Mouse (Mus musculus): Measurements from ENCODE around the gene Ugt1a8. TPM values are rescaled to one million over a fixed set of nuclear protein-coding genes. Genes with fewer than 3 reads are reported as not detected.

The Ugt1a8 gene
- polyA plus RNA-seq, 2 experiments from 2014 or later: not detected

- no peak for ATAC-seq
These were observed 104.5 kb downstream of the Ugt1a8 start for GRCm38 (mm10) chr1:88192136-88192535.

GRCm38 (mm10) chr1:88195687-88196086 lies 108.1 kb downstream of the Ugt1a8 start:
- ATAC-seq: no peak

- ATAC-seq: no peak
These were observed 109.8 kb downstream of the Ugt1a8 start for GRCm38 (mm10) chr1:88197443-88197842.

- ATAC-seq: no peak
These were observed 112.4 kb downstream of the Ugt1a8 start for GRCm38 (mm10) chr1:88199996-88200395.

GRCm38 (mm10) chr1:88200456-88200855 lies 112.8 kb downstream of the Ugt1a8 start, which contains the start of gene Ugt1a2:
Gene Ugt1a2 (plus strand): TSS chr1:88200601.
- no peak for ATAC-seq

- peak; percentile 77 for ATAC-seq
These were observed 117.8 kb downstream of the Ugt1a8 start, which contains the start of gene Dnajb3 for GRCm38 (mm10) chr1:88205294-88205922. Gene Dnajb3 (minus strand): TSS chr1:88205782.

- no peak for ATAC-seq
These were observed 119.3 kb downstream of the Ugt1a8 start for GRCm38 (mm10) chr1:88206843-88207479.

GRCm38 (mm10) chr1:88211812-88212211 lies 124.2 kb downstream of the Ugt1a8 start, which contains the start of gene Ugt1a1:
Gene Ugt1a1 (plus strand): TSS chr1:88211959.
- ATAC-seq: no peak

GRCm38 (mm10) chr1:88212341-88213045 lies 124.9 kb downstream of the Ugt1a8 start:
- ATAC-seq: no peak

- ATAC-seq: no peak
These were observed 125.4 kb downstream of the Ugt1a8 start for GRCm38 (mm10) chr1:88213061-88213460.

- ATAC-seq: no peak
These were observed 126.3 kb downstream of the Ugt1a8 start for GRCm38 (mm10) chr1:88213766-88214461.

- ATAC-seq: no peak
These were observed 126.9 kb downstream of the Ugt1a8 start for GRCm38 (mm10) chr1:88214462-88214952.

GRCm38 (mm10) chr1:88215466-88216380 lies 128.1 kb downstream of the Ugt1a8 start:
- no peak for ATAC-seq

- no peak for ATAC-seq
These were observed 128.9 kb downstream of the Ugt1a8 start for GRCm38 (mm10) chr1:88216551-88216950.

GRCm38 (mm10) chr1:88217144-88217543 lies 129.5 kb downstream of the Ugt1a8 start:
- no peak for ATAC-seq

GRCm38 (mm10) chr1:88217576-88217975 lies 130.0 kb downstream of the Ugt1a8 start:
- ATAC-seq: no peak

GRCm38 (mm10) chr1:88218051-88218450 lies 130.4 kb downstream of the Ugt1a8 start:
- ATAC-seq: no peak

GRCm38 (mm10) chr1:88218591-88218990 lies 131.0 kb downstream of the Ugt1a8 start:
- no peak for ATAC-seq

- ATAC-seq: no peak
These were observed 131.4 kb downstream of the Ugt1a8 start for GRCm38 (mm10) chr1:88219054-88219453.

GRCm38 (mm10) chr1:88220336-88220735 lies 132.7 kb downstream of the Ugt1a8 start:
- no peak for ATAC-seq

- ATAC-seq: no peak
These were observed 134.6 kb downstream of the Ugt1a8 start for GRCm38 (mm10) chr1:88222216-88222615.
